Mouse (Mus musculus) A20 (cell line): ENCODE data around the gene Rhof.
A peak's percentile ranks its signal among the peaks of the same experiment; 100 is the strongest.

ENCODE experiments used
- DNase-seq: peaks from one replicate; pipeline ENCODE4 v3.0.0-alpha.2; 2011; ENCODE audit warnings: low read depth, low spot score

Gene Rhof

DNA sequence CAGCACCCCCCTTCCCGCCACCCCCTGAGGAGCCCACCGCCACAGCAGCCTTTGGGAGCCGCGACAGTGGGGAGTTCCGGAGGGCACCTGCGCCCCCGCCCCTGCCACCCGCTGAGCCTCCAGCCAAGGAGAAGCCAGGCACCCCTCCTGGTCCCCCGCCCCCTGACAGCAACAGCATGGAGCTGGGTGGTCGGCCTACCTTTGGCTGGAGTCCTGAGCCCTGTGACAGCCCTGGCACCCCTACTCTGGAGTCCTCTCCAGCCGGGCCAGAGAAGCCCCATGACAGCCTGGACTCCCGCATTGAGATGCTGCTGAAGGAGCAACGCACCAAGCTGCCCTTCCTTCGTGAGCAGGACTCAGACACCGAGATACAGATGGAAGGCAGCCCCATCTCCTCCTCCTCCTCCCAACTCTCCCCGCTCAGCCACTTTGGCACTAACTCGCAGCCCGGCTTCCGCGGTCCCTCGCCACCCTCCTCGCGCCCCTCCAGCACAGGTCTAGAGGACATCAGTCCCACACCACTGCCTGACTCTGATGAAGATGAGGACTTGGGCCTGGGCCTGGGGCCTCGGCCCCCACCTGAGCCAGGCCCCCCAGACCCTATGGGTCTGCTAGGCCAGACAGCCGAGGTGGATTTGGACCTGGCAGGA, 15.7 kb upstream of the Rhof start:
- DNase-seq = no peak

GRCm38 (mm10) chr5:123147569-123147968, 15.1 kb upstream of the Rhof start:
- DNase-seq = no peak

DNA sequence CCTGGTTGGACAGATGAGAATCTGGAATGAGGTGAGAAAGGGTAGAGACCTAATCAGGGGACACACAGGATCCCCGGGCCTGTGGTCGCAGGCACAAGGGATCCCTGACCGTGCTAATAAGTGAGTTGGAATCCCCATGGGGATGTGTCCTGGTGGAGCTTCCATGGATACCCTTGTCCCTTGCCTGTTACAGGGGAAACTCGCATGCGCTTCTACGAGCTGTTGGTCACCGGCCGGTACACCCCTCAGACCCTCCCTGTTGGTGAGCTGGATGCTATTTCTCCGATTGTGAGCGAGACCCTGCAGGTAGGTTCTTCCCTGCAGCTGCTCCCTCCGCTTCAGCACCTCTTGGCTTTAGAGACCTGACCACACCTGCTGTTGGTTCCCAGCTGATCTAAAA, 13.9 kb upstream of the Rhof start:
- no peak for DNase-seq

- no peak for DNase-seq
Observed at GRCm38 (mm10) chr5:123144746-123145590, 12.5 kb upstream of the Rhof start.

DNA sequence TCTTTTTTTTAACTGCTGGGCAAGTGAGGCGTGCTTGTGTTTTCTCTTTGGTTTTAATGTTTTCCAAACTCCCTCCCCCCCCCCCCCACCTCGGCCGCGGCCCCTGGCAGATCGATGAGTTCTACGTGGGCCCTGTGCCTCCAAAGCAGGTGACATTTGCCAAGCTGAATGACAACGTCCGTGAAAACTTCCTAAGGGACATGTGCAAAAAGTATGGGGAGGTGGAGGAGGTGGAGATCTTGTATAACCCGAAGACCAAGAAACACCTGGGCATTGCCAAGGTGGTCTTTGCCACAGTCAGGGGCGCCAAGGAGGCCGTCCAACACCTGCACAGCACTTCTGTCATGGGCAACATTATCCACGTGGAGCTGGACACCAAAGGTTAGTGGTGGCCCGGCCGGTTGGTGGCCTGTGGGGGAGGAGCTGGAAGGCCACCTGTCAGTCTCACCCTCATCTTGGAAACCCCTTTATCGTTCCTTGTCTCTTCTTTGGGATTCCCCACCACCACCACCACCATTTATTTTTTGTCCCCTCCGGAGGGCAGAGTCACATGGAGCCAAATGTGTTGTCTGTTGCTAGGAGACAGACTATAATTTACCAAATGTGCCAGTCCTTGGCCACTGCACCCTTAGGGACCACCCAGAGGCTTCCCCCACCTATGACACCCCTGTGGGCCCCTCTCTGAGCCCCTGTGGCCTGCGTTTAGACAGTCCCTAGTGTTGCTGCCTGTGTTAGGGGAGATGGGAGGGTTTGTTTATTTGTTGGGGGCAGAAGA, 11.7 kb upstream of the Rhof start:
- DNase-seq = peak; percentile 35

GRCm38 (mm10) chr5:123143251-123143970, 10.9 kb upstream of the Rhof start:
- DNase-seq = peak; percentile 53

- peak; percentile 69 for DNase-seq
Observed at GRCm38 (mm10) chr5:123142161-123143157, 10.0 kb upstream of the Rhof start, which contains the start of gene Setd1b. Gene Setd1b (plus strand): TSS chr5:123142193.

GRCm38 (mm10) chr5:123141555-123142160, 9.2 kb upstream of the Rhof start:
- peak; percentile 91 for DNase-seq

DNA sequence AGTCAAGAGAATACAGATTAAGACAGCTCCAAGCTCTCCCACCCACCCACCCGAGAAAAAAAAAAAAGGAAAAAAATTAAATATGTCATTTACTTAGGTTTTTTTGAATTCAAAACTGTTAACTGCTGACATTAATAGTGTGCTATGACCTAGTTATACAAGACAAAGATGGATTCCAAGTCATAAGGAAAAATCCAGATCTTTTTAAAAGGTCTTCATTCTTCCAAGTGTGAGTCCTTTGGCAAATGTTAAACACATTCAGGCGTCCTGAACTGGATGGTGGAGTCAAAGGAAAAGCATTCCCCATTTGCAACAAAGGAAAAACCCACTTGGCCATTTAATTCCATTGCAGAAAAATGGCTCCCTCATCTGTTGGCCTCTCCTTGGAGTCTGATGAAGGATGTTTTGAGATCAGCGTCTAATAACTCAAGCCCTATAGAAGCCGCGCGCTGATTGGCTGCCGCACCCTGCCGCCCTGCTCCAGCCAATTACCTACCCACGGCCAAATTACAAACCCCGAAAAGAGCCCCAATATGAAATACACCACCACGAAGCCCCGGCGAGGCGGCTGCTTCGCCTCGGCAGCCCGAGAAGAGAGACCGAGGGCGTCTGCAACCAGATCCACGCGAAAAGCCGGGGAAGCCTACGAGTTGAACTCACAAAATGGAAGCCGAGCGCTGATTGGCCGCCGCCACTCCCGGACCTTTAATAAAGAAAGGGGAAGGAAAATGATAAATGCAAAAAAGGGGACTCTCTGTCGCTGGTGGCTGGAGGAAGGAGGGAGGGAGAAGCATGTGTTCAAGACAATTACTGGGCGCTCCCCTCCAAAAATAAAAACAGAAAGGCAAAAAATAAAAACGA, 8.4 kb upstream of the Rhof start:
- peak; percentile 95 for DNase-seq

- DNase-seq = peak; percentile 68
Observed at GRCm38 (mm10) chr5:123139722-123140627, 7.5 kb upstream of the Rhof start.

GRCm38 (mm10) chr5:123138953-123139721, 6.6 kb upstream of the Rhof start:
- DNase-seq = peak; percentile 81

- DNase-seq = peak; percentile 63
Observed at GRCm38 (mm10) chr5:123138230-123138911, 5.9 kb upstream of the Rhof start.

DNA sequence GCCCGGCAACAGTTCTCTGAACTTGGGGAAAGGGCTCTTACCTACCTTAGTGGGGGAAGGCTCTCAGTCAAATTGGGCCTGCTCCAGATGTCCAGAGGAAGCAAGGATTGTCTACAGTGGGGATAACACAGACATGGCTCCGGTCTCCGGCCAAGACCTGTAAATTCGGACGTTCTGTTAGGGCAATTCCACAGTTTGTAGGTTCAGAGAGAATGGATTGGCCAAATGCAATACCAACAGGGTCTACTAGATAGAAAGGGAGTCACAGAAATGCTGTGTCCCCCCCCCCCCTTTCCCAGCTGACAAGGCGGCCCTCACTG, 5.4 kb upstream of the Rhof start:
- DNase-seq = no peak

- peak; percentile 24 for DNase-seq
Observed at GRCm38 (mm10) chr5:123137044-123137909, 4.8 kb upstream of the Rhof start.

- DNase-seq = no peak
Observed at GRCm38 (mm10) chr5:123136361-123137043, 4.0 kb upstream of the Rhof start.
